Mouse (Mus musculus) intestine, embryonic 14.5 days (tissue): ENCODE measurements at regions not wholly inside any gene's neighbourhood (a gene's known extent, or its start where the extent isn't known, plus 50 kb on each side); places are given as distances from the start of the nearest gene placed in this dataset.

Source experiments
- ATAC-seq: fragments of 200-750 bp; cut with Nextera tagmentation; replicated peaks from 2 replicates; pipeline ENCODE4 v1.8.0; 2017; ENCODE audit warnings: low read depth, moderate number of reproducible peaks, moderate TSS enrichment, moderate library complexity; ENCODE audit not compliant: low FRiP score, low TSS enrichment
- DNase-seq: peaks from one replicate; pipeline ENCODE4 v3.0.0-alpha.2; 2018; ENCODE audit warnings: low spot score
- H3K27ac ChIP-seq: fragments of 300-500 bp; sonication (generic); 2 replicates; pipeline ENCODE4 v1.5.1; 2014; ENCODE audit warnings: low read depth, mild to moderate bottlenecking, control low read depth
- H3K27me3 ChIP-seq: fragments of 300-500 bp; sonication (generic); replicated peaks from 2 replicates; pipeline ENCODE4 v1.6.1; 2014; ENCODE audit warnings: low read length, control low read depth; ENCODE audit not compliant: control insufficient read depth, insufficient read depth
- H3K36me3 ChIP-seq: fragments of 300-500 bp; sonication (generic); 2 replicates; pipeline ENCODE4 v1.6.1; 2014; ENCODE audit warnings: low read length, control low read depth; ENCODE audit not compliant: control insufficient read depth, insufficient read depth
- H3K4me1 ChIP-seq: fragments of 300-500 bp; sonication (generic); replicated peaks from 2 replicates; pipeline ENCODE4 v1.6.1; 2014; ENCODE audit warnings: low read length, control low read depth, mixed read lengths; ENCODE audit not compliant: control insufficient read depth, insufficient read depth
- H3K4me2 ChIP-seq: fragments of 300-500 bp; sonication (generic); 2 replicates; pipeline ENCODE4 v1.6.1; 2014; ENCODE audit warnings: low read length
- H3K4me3 ChIP-seq: fragments of 300-500 bp; sonication (generic); 2 replicates; pipeline ENCODE4 v1.5.1; 2014; ENCODE audit warnings: low read depth, low read length, control low read depth, mixed read lengths
- H3K9ac ChIP-seq: fragments of 300-500 bp; sonication (generic); 2 replicates; pipeline ENCODE4 v1.6.1; 2014; ENCODE audit warnings: mild to moderate bottlenecking, low read length
- H3K9me3 ChIP-seq: fragments of 300-500 bp; sonication (generic); 2 replicates; pipeline ENCODE4 v1.6.1; 2016; ENCODE audit warnings: low read length, control low read depth; ENCODE audit not compliant: control insufficient read depth
- WGBS: fragments of 180-500 bp; shearing (Covaris S2); extraction: QIAGEN DNeasy Blood & Tissue Kit; methylation state at CpG from one replicate; pipeline ENCODE4 v1.1.7; 2014; 5-methylcytosine and 5-hydroxymethylcytosine counted together

- no peak for ATAC-seq
- WGBS: 79% methylated on average over 8 of the region's 8 CpGs
These were observed 553.6 kb upstream of the Tmpo start for GRCm38 (mm10) chr10:91734691-91735090.

GRCm38 (mm10) chr10:91732007-91732589 lies 551.0 kb upstream of the Tmpo start:
- Histone ChIP-seq H3K4me1 (no peaks in the 10 kb centered on the region), H3K4me3 (no peak overlapping the region), H3K4me2 (no peak overlapping the region), H3K9me3 (no peaks in the 10 kb centered on the region), H3K27me3 (no peaks in the 10 kb centered on the region), H3K36me3 (no peaks in the 10 kb centered on the region), H3K27ac (no peak overlapping the region), H3K9ac (no peak overlapping the region)
- WGBS: 58% methylated on average over 9 of the region's 9 CpGs
- DNase-seq: no peak
- no peak for ATAC-seq

More at GRCm38 (mm10) chr10:91734691-91735090, 553.6 kb upstream of the Tmpo start:
- Histone ChIP-seq H3K4me2 (no peak overlapping the region), H3K9ac (no peak overlapping the region), H3K27ac (no peak overlapping the region), H3K27me3 (no peaks in the 10 kb centered on the region), H3K4me3 (no peak overlapping the region), H3K9me3 (no peaks in the 10 kb centered on the region), H3K36me3 (no peaks in the 10 kb centered on the region), H3K4me1 (no peaks in the 10 kb centered on the region)
- no peak for DNase-seq

GRCm38 (mm10) chr10:91730062-91730461 lies 548.9 kb upstream of the Tmpo start:
- ATAC-seq (no peak), DNase-seq (no peak)
- Histone ChIP-seq H3K9ac (no peak overlapping the region), H3K27ac (no peak overlapping the region), H3K4me2 (no peak overlapping the region), H3K4me1 (no peaks in the 10 kb centered on the region), H3K27me3 (no peaks in the 10 kb centered on the region), H3K36me3 (no peaks in the 10 kb centered on the region), H3K9me3 (no peaks in the 10 kb centered on the region), H3K4me3 (no peak overlapping the region)
- 90% methylated on average over 6 of the region's 6 CpGs for WGBS

- ATAC-seq (no peak), DNase-seq (no peak)
- Histone ChIP-seq H3K4me1 (no peaks in the 10 kb centered on the region), H3K9ac (no peak overlapping the region), H3K36me3 (no peaks in the 10 kb centered on the region), H3K27me3 (no peaks in the 10 kb centered on the region), H3K4me2 (no peak overlapping the region), H3K4me3 (no peak overlapping the region), H3K27ac (no peak overlapping the region), H3K9me3 (no peaks in the 10 kb centered on the region)
- WGBS: 90% methylated on average over 9 of the region's 9 CpGs
These were observed 538.7 kb upstream of the Tmpo start for GRCm38 (mm10) chr10:91719561-91720371.

- H3K27me3 ChIP-seq: no peaks in the 10 kb centered on the region
- H3K4me2 ChIP-seq: no peak overlapping the region
- no peaks in the 10 kb centered on the region for H3K4me1 ChIP-seq
- H3K27ac ChIP-seq: no peak overlapping the region
- DNase-seq: no peak
- no peak overlapping the region for H3K9ac ChIP-seq
- H3K9me3 ChIP-seq: no peaks in the 10 kb centered on the region
- no peaks in the 10 kb centered on the region for H3K36me3 ChIP-seq
- no peak for ATAC-seq
- no peak overlapping the region for H3K4me3 ChIP-seq
- WGBS: 94% methylated on average over 7 of the region's 7 CpGs
These were observed 535.5 kb upstream of the Tmpo start for GRCm38 (mm10) chr10:91716604-91717003.

GRCm38 (mm10) chr10:91714648-91715047 lies 533.5 kb upstream of the Tmpo start:
- no peak overlapping the region for H3K4me2 ChIP-seq
- ATAC-seq: no peak
- H3K4me1 ChIP-seq: no peaks in the 10 kb centered on the region
- DNase-seq: no peak
- H3K27ac ChIP-seq: no peak overlapping the region
- H3K36me3 ChIP-seq: no peaks in the 10 kb centered on the region
- no peak overlapping the region for H3K4me3 ChIP-seq
- no peak overlapping the region for H3K9ac ChIP-seq
- no peaks in the 10 kb centered on the region for H3K9me3 ChIP-seq
- 82% methylated on average over 3 of the region's 3 CpGs for WGBS
- H3K27me3 ChIP-seq: no peaks in the 10 kb centered on the region

- DNase-seq (no peak), ATAC-seq (no peak)
- Histone ChIP-seq H3K4me1 (no peaks in the 10 kb centered on the region), H3K27ac (no peak overlapping the region), H3K27me3 (no peaks in the 10 kb centered on the region), H3K4me2 (no peak overlapping the region), H3K4me3 (no peak overlapping the region), H3K36me3 (no peaks in the 10 kb centered on the region), H3K9me3 (no peaks in the 10 kb centered on the region), H3K9ac (no peak overlapping the region)
- WGBS: 59% methylated on average over 7 of the region's 7 CpGs
These were observed 532.4 kb upstream of the Tmpo start for GRCm38 (mm10) chr10:91713529-91713928.

GRCm38 (mm10) chr10:91706816-91707215 lies 525.7 kb upstream of the Tmpo start:
- Histone ChIP-seq H3K9me3 (no peaks in the 10 kb centered on the region), H3K4me2 (no peak overlapping the region), H3K9ac (no peak overlapping the region), H3K27me3 (no peaks in the 10 kb centered on the region), H3K27ac (no peak overlapping the region), H3K4me1 (no peaks in the 10 kb centered on the region), H3K36me3 (no peaks in the 10 kb centered on the region), H3K4me3 (no peak overlapping the region)
- ATAC-seq (no peak), DNase-seq (no peak)
- WGBS: 98% methylated on average over 3 of the region's 3 CpGs

GRCm38 (mm10) chr10:91704751-91705150 lies 523.6 kb upstream of the Tmpo start:
- Histone ChIP-seq H3K4me1 (no peaks in the 10 kb centered on the region), H3K36me3 (no peaks in the 10 kb centered on the region), H3K9me3 (no peaks in the 10 kb centered on the region), H3K9ac (no peak overlapping the region), H3K4me3 (no peak overlapping the region), H3K27ac (no peak overlapping the region), H3K27me3 (no peaks in the 10 kb centered on the region), H3K4me2 (no peak overlapping the region)
- WGBS: 69% methylated on average over 3 of the region's 3 CpGs
- ATAC-seq (no peak), DNase-seq (no peak)
